Mouse (Mus musculus): ENCODE measurements around the gene Ptprf. TPM values are rescaled to one million over a fixed set of nuclear protein-coding genes. Genes with fewer than 3 reads are reported as not detected.

Ptprf gene
- 4.3 TPM for polyA plus RNA-seq (2014; fragmentation: Illumina TruSeq; extraction: RNeasy Lipid Tissue Mini Kit (QIAGEN cat#74804); ENCODE audit: low replicate concordance)

DNA sequence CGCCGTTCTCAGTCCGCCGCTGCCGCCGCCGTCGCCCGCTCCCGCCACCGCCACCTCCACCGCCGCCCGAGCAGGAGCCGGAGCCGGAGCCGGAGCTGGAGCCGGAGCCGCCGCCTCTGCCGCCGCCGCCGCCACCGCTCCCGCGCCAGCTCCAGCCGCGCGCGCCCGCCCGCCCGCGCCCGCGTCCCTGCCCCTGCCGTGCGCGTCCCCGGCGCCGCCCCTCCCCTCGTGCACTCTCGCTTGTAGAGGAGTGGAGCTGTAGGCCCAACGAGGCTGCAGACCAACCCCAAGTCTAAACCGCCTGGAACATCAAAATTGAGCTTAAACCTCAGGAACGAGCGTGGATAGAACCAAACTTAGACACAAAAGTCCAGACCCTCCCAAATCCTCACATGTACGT lies at the start of gene Ptprf:
TSS of gene Ptprf (minus strand) at position 175 of the 400 bp plus-strand sequence.

DNA sequence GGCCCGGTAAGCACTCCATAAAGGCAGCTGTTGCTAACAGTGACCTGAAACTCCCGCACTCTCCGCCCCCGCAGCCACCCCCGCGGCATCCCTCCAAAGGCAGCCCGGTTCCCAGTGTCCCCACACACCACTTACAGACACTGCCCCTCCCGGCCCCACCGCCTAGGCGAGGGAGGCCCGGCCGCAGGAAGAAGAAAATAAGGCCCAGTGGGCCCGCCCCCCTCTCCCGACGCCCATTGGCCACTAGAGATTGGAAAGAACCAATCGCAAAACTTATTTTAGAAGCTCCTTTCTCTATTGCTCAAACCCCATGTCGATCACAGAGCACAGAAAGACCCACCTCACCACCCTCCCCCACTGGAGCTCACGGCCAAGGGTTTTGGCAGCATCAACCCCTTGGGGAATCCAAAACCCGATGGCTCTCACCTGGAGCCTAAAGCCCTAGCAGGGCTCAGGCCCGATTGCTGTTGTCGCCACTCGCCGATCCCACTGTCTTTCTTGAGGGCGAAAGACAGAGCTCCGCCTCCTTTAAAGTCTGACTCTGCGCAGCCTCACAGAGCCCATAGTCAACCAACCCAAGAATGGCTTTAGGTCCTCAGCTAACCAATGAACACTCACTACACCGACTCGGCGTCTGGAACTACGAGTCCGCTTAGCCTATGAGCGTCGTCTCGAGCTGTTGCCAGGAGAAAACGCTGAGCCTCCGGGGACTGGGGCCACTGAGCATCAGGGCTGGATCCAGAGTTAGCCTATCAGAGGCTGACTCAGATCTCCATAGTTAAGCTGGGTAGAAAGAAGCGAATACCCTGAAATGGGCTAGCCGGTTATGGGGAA lies 111.5 kb downstream of the Ptprf start, which contains the start of gene Kdm4a:
TSS of gene Kdm4a (minus strand) at position 577 of the 834 bp plus-strand sequence.

Other genes with a start within 250 kb of the Ptprf start
- gene St3gal3, start 156.5 kb downstream of the Ptprf start, polyA plus RNA-seq (2014; fragmentation: Illumina TruSeq; extraction: RNeasy Lipid Tissue Mini Kit (QIAGEN cat#74804); ENCODE audit: low replicate concordance), result 0.33 TPM
- gene Kdm4a, start 111.4 kb downstream of the Ptprf start, polyA plus RNA-seq (2014; fragmentation: Illumina TruSeq; extraction: RNeasy Lipid Tissue Mini Kit (QIAGEN cat#74804); ENCODE audit: low replicate concordance), result 2.4 TPM
- gene Szt2, start 117.9 kb upstream of the Ptprf start, polyA plus RNA-seq (2014; fragmentation: Illumina TruSeq; extraction: RNeasy Lipid Tissue Mini Kit (QIAGEN cat#74804); ENCODE audit: low replicate concordance), result 0.22 TPM
- 40.3 TPM for gene Med8, start 117.9 kb upstream of the Ptprf start, polyA plus RNA-seq (2014; fragmentation: Illumina TruSeq; extraction: RNeasy Lipid Tissue Mini Kit (QIAGEN cat#74804); ENCODE audit: low replicate concordance)
- gene Elovl1, start 136.7 kb upstream of the Ptprf start, polyA plus RNA-seq (2014; fragmentation: Illumina TruSeq; extraction: RNeasy Lipid Tissue Mini Kit (QIAGEN cat#74804); ENCODE audit: low replicate concordance), result 22.9 TPM
- gene Cdc20, start 145.9 kb upstream of the Ptprf start, polyA plus RNA-seq (2014; fragmentation: Illumina TruSeq; extraction: RNeasy Lipid Tissue Mini Kit (QIAGEN cat#74804); ENCODE audit: low replicate concordance), result 0.82 TPM
- not detected for gene Mpl, start 166.1 kb upstream of the Ptprf start, polyA plus RNA-seq (2014; fragmentation: Illumina TruSeq; extraction: RNeasy Lipid Tissue Mini Kit (QIAGEN cat#74804); ENCODE audit: low replicate concordance)
- 0.33 TPM for gene Tie1, start 198.7 kb upstream of the Ptprf start, polyA plus RNA-seq (2014; fragmentation: Illumina TruSeq; extraction: RNeasy Lipid Tissue Mini Kit (QIAGEN cat#74804); ENCODE audit: low replicate concordance)
- gene 2610528J11Rik, start 235.6 kb upstream of the Ptprf start, polyA plus RNA-seq (2014; fragmentation: Illumina TruSeq; extraction: RNeasy Lipid Tissue Mini Kit (QIAGEN cat#74804); ENCODE audit: low replicate concordance), result 12.7 TPM